Mouse (Mus musculus) thymus, adult 2 months (tissue): ENCODE data around the gene Rbfox2.

Source experiments
- CTCF ChIP-seq: fragments of 200-500 bp; IDR thresholded peaks from 2 replicates; pipeline ENCODE4 v1.5.1; 2012; ENCODE audit warnings: mild to moderate bottlenecking, control low read depth, low read length, moderate library complexity, borderline replicate concordance; ENCODE audit not compliant: control insufficient read depth, poor library complexity, insufficient read depth; ENCODE audit errors: extremely low read depth
- POLR2A ChIP-seq: fragments of 200-500 bp; IDR thresholded peaks from 2 replicates; pipeline ENCODE4 v1.6.1; 2012; ENCODE audit warnings: mild to moderate bottlenecking, low read length, control low read depth, moderate library complexity; ENCODE audit not compliant: control insufficient read depth, poor library complexity, insufficient read depth; ENCODE audit errors: extremely low read depth

DNA sequence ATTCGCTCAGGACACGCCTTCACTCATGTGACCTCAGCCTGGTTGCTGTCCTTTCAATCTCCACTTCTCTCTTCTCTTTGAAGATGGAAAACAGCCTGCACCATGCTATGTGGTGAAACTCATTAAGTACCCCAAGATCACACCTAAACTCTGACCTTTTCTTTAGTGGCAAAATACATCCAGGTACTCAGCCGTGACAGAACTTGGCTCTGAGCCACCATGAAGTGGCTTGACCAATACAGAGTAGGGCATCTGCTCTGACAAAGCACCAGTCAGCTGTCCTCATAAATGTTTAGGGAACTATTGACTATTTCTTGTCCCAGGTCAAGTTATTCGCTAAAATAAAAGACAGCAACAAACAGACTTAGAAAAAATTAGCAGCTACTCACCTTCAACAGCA is 191.3 kb downstream of the Rbfox2 start:
- TF ChIP-seq CTCF (no peak), POLR2A (no peak)
